Mouse (Mus musculus) forebrain, embryonic 16.5 days (tissue): ENCODE measurements around the gene Cldn15. TPM values are rescaled to one million over a fixed set of nuclear protein-coding genes. Genes with fewer than 3 reads are reported as not detected.
A peak's percentile ranks its signal among the peaks of the same experiment; 100 is the strongest.

Experiments used
- ATAC-seq: fragments of 200-750 bp; cut with Nextera tagmentation; 2 replicates; pipeline ENCODE4 v1.8.0; 2017; ENCODE audit warnings: mild to moderate bottlenecking, moderate library complexity
- H3K27ac ChIP-seq: fragments of 300-500 bp; sonication (generic); 2 replicates; pipeline ENCODE4 v1.5.1; 2014; ENCODE audit warnings: low read length, control low read depth
- H3K27me3 ChIP-seq: fragments of 300-500 bp; sonication (generic); replicated peaks from 2 replicates; pipeline ENCODE4 v1.6.1; 2014; ENCODE audit warnings: low read length; ENCODE audit not compliant: control insufficient read depth, insufficient read depth
- H3K36me3 ChIP-seq: fragments of 300-500 bp; sonication (generic); 2 replicates; pipeline ENCODE4 v1.6.1; 2014; ENCODE audit not compliant: control insufficient read depth, insufficient read depth
- H3K4me1 ChIP-seq: fragments of 300-500 bp; sonication (generic); replicated peaks from 2 replicates; pipeline ENCODE4 v1.6.1; 2014; ENCODE audit warnings: low read length; ENCODE audit not compliant: control insufficient read depth, insufficient read depth
- H3K4me2 ChIP-seq: fragments of 300-500 bp; sonication (generic); 2 replicates; pipeline ENCODE4 v1.6.1; 2014; ENCODE audit warnings: mild to moderate bottlenecking, low read length, control low read depth
- H3K4me3 ChIP-seq: fragments of 300-500 bp; sonication (generic); replicated peaks from 2 replicates; pipeline ENCODE4 v1.5.1; 2014; ENCODE audit warnings: mild to moderate bottlenecking, low read length, control low read depth
- H3K9ac ChIP-seq: fragments of 300-500 bp; sonication (generic); replicated peaks from 2 replicates; pipeline ENCODE4 v1.6.1; 2014; ENCODE audit warnings: low read depth, low read length, control low read depth
- H3K9me3 ChIP-seq: fragments of 300-500 bp; sonication (generic); 2 replicates; pipeline ENCODE4 v1.6.1; 2016; ENCODE audit warnings: low read length; ENCODE audit not compliant: control insufficient read depth
- WGBS: fragments of 180-500 bp; shearing (Covaris S2); extraction: QIAGEN DNeasy Blood & Tissue Kit; methylation state at CpG from one replicate; pipeline ENCODE4 v1.1.7; 2014; 5-methylcytosine and 5-hydroxymethylcytosine counted together
- polyA plus RNA-seq: library from polyadenylated mRNA; unstranded; fragments of >200 nt; fragmentation: Nextera tagmentation; extraction: Ambion mirVana; gene quantifications from 2 replicates; pipeline ENCODE4 v1.2.1, GENCODE M21; 2015

The Cldn15 gene
- 0.21 and 0.58 TPM in 2 replicates for polyA plus RNA-seq

DNA sequence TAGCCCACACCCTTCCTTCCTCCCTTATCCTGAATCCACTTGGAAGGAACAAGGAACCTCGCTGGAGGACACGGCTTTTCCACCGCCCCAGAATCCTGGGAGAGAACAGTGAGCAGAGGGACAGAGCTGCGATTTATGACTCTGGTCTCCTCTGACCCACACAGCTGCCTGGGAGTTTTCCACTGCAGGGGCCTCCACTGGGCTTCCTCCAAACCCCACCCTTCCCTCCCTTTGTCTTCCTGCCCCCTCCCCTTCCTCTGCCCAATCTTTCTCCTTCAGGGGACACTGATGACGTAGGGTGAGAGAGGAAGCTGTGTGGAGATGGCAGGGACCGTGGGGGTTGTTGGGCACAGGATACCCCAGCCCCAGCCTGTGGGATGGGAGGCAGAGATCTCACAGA, at the start of gene Cldn15:
Cldn15 (plus strand) TSS at position 286 of the 400 bp plus-strand sequence.
- no peak for ATAC-seq
- H3K36me3 ChIP-seq, result peaks cover 21% of the 10 kb centered on the region
- WGBS, result 87% methylated on average over 6 of the region's 6 CpGs

DNA sequence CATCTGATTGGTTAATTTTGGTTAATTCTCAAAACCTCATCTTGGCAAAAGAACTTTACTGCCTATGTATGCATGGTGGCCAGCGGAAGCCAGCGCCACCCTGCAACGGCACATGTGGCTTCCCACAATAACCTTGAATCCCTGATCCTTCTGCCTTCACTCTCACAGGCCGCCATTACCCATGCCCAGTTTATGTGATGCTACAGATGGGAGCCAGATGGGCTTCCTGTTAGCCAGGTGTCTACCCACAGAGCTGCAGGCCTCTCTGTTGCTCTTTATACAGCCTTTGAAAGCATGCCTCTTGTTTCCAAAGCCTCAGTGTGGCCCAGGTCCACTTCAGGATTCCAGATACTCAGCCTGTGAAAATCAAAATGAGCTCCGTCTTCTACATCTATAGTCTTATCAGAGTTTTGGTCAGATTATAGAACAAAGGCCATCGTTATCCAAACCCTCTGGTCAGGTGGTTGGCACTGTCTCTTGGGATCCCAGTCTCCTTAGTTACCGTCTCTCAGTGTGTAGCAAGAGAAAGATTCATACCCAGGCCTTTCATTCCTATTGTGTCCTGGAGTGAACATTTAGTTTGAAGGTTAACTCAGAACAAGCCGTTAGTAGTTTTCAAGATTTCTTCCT, 48.7 kb upstream of the Cldn15 start:
- no peak overlapping the region for H3K27ac ChIP-seq
- no peaks in the 10 kb centered on the region for H3K27me3 ChIP-seq
- no peak overlapping the region for H3K4me2 ChIP-seq
- no peaks in the 10 kb centered on the region for H3K9me3 ChIP-seq
- ATAC-seq, result no peak
- 0 out of 2 replicates have a peak, but pooled peaks cover 3% of the 10 kb centered on the region for H3K36me3 ChIP-seq
- H3K9ac ChIP-seq, result no peak overlapping the region
- WGBS, result 92% methylated on average over 8 of the region's 8 CpGs
- H3K4me3 ChIP-seq, result no peak overlapping the region
- H3K4me1 ChIP-seq, result peaks cover 7% of the 10 kb centered on the region

More for the DNA sequence above, at the start of gene Cldn15:
- no peak within 1 kb of the TSS for H3K9ac ChIP-seq
- no peaks in the 10 kb centered on the region for H3K9me3 ChIP-seq
- no peaks in the 10 kb centered on the region for H3K27me3 ChIP-seq
- H3K4me1 ChIP-seq, result peaks cover 10% of the 10 kb centered on the region
- H3K4me3 ChIP-seq, result no peak within 1 kb of the TSS
- no peak within 1 kb of the TSS for H3K4me2 ChIP-seq
- no peak within 1 kb of the TSS for H3K27ac ChIP-seq

DNA sequence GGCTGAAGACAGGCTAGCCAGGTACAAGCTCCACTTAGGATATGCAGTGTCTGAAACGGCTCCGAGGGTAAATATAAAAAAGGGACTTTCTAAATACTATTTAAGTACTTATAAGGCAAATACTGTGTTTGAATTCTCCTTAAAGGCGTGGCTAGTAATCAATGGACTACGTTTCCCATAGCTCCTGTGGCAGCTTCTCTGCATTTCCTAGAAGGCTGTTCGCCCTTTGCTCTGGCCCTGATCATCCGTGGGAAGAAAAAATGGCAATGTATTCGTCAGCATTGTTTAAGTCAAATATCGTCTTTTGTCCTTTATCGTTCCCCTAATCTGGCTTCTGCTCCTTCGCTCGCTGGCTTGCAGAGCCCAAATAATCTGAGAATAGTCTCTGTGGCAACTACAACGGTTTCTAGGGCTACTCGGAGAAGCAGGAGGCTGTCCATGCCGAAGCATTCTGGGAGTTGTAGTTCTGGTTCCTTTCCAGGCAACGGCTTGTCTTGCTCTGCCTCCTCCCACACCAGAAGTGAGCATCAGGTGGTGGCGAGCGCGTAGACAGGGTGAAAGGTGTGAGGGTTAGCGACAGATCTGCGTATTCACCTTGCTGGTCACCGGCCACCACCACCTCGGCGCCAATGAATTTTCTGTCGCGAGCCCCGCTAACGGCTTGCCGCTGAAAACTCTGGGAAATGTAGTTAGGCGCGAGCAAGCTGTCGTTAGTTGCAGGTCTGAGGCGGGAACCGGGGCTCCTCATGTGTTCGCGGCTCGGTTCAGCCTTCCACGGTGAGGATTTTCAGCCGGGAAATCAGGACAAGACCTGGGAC, 47.6 kb upstream of the Cldn15 start:
- no peaks in the 10 kb centered on the region for H3K27me3 ChIP-seq
- H3K9me3 ChIP-seq, result no peaks in the 10 kb centered on the region
- H3K9ac ChIP-seq, result peak overlapping the region; percentile 69
- H3K27ac ChIP-seq, result peak overlapping the region; percentile 75
- H3K4me2 ChIP-seq, result peak overlapping the region; percentile 69
- peak; percentile 92 for ATAC-seq
- 3% methylated on average over 38 of the region's 38 CpGs for WGBS
- peaks cover 7% of the 10 kb centered on the region for H3K4me1 ChIP-seq
- H3K4me3 ChIP-seq, result peak overlapping the region; percentile 75
- no peaks in the 10 kb centered on the region for H3K36me3 ChIP-seq

DNA sequence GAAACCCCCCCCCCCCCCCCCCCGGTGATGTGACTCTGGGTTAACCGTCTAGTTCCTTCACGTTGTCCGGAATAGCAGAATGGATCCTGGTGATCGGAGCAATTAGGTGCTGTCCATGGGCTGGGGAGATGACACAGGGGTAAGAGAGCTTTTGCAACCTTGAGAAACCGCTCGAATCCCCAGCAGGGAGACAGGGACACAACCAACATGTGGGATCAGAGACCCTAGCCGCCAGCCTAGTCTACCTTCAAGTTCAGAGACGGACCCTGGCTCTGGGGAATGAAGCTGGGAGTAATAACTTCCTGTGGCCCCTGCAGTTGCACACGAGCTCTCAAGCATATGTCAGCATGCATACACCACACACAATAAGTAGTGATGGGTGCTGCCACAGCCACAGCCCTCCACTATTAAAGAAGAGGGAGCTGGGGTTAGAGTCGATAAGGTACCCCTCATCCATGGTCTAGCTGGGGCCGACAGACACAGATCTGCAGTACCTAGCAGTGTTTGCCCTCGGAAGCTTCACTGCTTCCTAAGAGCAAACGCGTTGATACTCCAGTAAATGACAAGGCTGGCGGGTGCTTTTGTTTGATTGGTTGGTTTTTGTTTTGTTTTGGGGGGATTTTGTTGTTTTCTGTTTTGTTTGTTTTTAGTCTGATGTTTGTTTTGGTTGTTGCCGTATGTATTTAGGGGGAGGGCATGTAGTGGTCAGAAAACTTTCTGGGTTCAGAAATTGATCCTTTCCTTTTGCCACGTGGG, 46.7 kb upstream of the Cldn15 start:
- Histone ChIP-seq H3K9me3 (no peaks in the 10 kb centered on the region), H3K4me1 (peaks cover 7% of the 10 kb centered on the region), H3K4me2 (peak overlapping the region; percentile 69), H3K4me3 (peak overlapping the region; percentile 75), H3K36me3 (no peaks in the 10 kb centered on the region), H3K9ac (peak overlapping the region; percentile 69), H3K27me3 (no peaks in the 10 kb centered on the region), H3K27ac (no peak overlapping the region)
- 21% methylated on average over 17 of the region's 18 CpGs for WGBS
- peak; percentile 13; the same call in 1 of the 2 replicates for ATAC-seq

DNA sequence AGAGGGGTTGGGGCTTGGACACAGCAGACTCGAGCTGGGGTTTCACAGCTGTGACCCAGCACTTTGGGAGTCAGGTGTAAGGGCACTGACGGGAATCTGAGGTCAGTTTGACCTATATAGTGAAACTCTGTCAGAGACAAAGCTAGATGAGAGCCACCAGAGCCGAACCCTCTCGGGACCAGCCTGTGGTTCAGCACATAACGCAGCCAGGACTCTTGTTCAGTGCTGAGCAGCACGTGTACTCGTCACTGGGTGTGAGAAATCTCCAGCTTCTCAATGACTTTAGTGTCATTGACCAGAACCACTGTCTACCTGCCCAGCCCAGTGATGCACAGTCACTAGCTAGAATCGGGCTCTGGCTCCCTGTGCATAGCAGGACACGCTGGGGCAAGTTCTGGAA, 43.6 kb upstream of the Cldn15 start:
- no peak for ATAC-seq
- peaks cover 7% of the 10 kb centered on the region for H3K4me1 ChIP-seq
- WGBS, result 89% methylated on average over 9 of the region's 9 CpGs
- H3K4me2 ChIP-seq, result no peak overlapping the region
- no peaks in the 10 kb centered on the region for H3K36me3 ChIP-seq
- H3K27me3 ChIP-seq, result no peaks in the 10 kb centered on the region
- no peak overlapping the region for H3K4me3 ChIP-seq
- H3K9ac ChIP-seq, result no peak overlapping the region
- no peaks in the 10 kb centered on the region for H3K9me3 ChIP-seq
- H3K27ac ChIP-seq, result no peak overlapping the region

DNA sequence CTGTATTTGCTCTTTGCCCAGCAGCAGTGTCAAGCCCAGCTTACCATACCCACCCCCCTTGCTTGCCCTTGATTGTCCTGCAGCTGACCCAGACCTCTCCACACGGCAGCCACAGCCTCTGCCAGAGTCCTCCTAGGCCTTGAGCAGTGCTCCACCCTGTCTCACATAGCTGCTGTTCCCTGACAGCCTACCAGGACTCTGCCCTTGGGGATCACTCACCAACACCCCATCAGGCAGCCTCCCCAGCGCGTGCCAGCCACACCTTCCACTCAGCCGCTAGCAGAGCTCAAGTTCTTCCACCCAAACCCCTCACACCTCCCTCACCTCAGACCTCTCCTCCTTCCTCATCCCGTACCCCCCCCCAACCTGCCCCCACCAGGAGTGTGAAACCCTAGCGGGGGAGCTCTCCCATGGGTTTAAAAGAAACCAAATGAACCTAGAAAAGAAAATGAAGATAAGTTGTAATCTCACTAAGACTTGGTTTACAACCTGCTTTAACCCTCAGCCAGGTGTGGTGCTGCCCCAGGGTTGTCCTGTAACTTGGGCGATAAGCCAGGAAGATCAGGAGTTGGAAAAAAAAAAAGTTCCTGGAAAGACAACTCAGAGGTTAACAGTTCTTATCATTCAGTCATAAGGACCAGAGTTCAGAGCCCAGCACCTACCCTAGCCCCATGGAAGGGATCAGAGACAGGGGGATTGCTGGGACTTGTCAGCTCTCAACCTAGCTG, 42.5 kb upstream of the Cldn15 start:
- no peak for ATAC-seq
- H3K9ac ChIP-seq, result no peak overlapping the region
- H3K27me3 ChIP-seq, result no peaks in the 10 kb centered on the region
- WGBS, result 83% methylated on average over 7 of the region's 7 CpGs
- no peaks in the 10 kb centered on the region for H3K36me3 ChIP-seq
- H3K4me1 ChIP-seq, result peaks cover 7% of the 10 kb centered on the region
- no peaks in the 10 kb centered on the region for H3K9me3 ChIP-seq
- H3K4me2 ChIP-seq, result no peak overlapping the region
- no peak overlapping the region for H3K4me3 ChIP-seq
- no peak overlapping the region for H3K27ac ChIP-seq

DNA sequence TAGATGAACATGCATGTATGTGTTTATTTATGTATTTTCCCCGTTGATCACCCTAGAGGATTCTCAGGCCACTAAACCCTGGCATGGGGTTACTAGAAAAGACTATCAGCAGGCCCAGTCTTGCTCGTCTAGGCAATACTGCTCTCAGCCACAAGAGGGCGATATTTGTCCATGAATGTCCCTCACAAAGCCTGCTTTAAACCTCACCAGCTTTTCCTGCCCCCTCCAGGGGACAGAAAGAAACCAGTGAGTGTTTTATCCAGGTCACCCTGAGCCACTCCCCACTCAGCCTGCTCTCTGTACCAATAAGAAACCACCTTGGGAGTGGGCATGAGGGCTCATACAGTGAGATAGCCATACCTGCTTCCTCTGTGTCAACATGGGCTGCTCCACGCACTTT, 37.3 kb upstream of the Cldn15 start:
- Histone ChIP-seq H3K27me3 (no peaks in the 10 kb centered on the region), H3K9me3 (no peaks in the 10 kb centered on the region), H3K9ac (0 out of 2 replicates have a peak overlapping the region, but pooled peaks have one; percentile 36), H3K27ac (no peak overlapping the region), H3K36me3 (no peaks in the 10 kb centered on the region), H3K4me3 (no peak overlapping the region), H3K4me1 (0 out of 2 replicates have a peak, but pooled peaks cover 2% of the 10 kb centered on the region), H3K4me2 (no peak overlapping the region)
- WGBS, result 20% methylated on average over 4 of the region's 4 CpGs
- peak; percentile 59 for ATAC-seq

DNA sequence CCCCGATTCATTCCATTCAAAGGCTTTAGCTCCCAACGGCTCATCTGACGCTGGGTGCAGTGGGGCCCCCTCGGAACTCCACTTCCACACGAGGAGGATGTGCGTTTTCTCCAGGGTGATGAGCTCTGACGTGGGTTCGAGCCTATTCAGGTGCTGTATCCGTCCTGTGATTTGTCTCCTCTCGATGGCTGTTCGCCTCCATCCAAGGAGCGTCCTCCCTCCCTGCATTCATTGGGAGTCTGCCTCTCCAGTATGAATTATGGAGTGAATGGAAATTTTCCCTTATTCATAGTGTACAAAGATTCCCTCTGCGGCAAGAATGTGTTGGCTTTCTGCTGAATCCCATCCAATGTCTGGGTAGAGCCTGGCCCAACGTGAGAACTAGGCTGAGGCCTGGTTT, 34.5 kb upstream of the Cldn15 start:
- 81% methylated on average over 14 of the region's 14 CpGs for whole genome bisulfite sequencing
- Histone ChIP-seq H3K27ac (no peak overlapping the region), H3K36me3 (no peaks in the 10 kb centered on the region), H3K9me3 (no peaks in the 10 kb centered on the region), H3K4me3 (no peak overlapping the region), H3K27me3 (no peaks in the 10 kb centered on the region), H3K9ac (no peak overlapping the region), H3K4me2 (no peak overlapping the region), H3K4me1 (0 out of 2 replicates have a peak, but pooled peaks cover 2% of the 10 kb centered on the region)
- ATAC-seq, result no peak
